Mouse (Mus musculus) heart, embryonic 14.5 days (tissue): ENCODE measurements at regions not wholly inside any gene's neighbourhood (a gene's known extent, or its start where the extent isn't known, plus 50 kb on each side); places are given as distances from the start of the nearest gene placed in this dataset.

Experiments used
- ATAC-seq: fragments of 200-750 bp; cut with Nextera tagmentation; 2 replicates; pipeline ENCODE4 v1.8.0; 2017; ENCODE audit warnings: low read depth, moderate TSS enrichment; ENCODE audit not compliant: insufficient number of reproducible peaks, insufficient read depth, low FRiP score
- H3K27ac ChIP-seq, 2 experiments: fragments of 200-500 bp in 1 of 2; fragments of 300-500 bp in 1 of 2; sonication (generic) in 1 of 2; replicated peaks in 1 of 2; 2 replicates each; pipeline ENCODE4 v1.5.1; 2012 to 2014; ENCODE audit warnings: low read depth in 2 of 2, low read length in 2 of 2, control low read depth in 1 of 2, mild to moderate bottlenecking in 1 of 2, mixed read lengths in 1 of 2; ENCODE audit not compliant: control insufficient read depth in 1 of 2, insufficient read depth in 1 of 2
- H3K27me3 ChIP-seq: fragments of 300-500 bp; sonication (generic); 2 replicates; pipeline ENCODE4 v1.6.1; 2014; ENCODE audit warnings: mild to moderate bottlenecking, low read length, control low read depth; ENCODE audit not compliant: control insufficient read depth, insufficient read depth
- H3K36me3 ChIP-seq: fragments of 300-500 bp; sonication (generic); 2 replicates; pipeline ENCODE4 v1.6.1; 2014; ENCODE audit warnings: mild to moderate bottlenecking, control low read depth, low read length, mixed read lengths; ENCODE audit not compliant: control insufficient read depth, insufficient read depth
- H3K4me1 ChIP-seq, 2 experiments: fragments of 200-500 bp in 1 of 2; fragments of 300-500 bp in 1 of 2; sonication (generic) in 1 of 2; 2 replicates each; pipeline ENCODE4 v1.6.1; 2012 to 2014; ENCODE audit warnings: low read length in 2 of 2, control low read depth in 1 of 2, mixed read lengths in 1 of 2; ENCODE audit not compliant: control insufficient read depth in 2 of 2, insufficient read depth in 2 of 2
- H3K4me2 ChIP-seq: fragments of 300-500 bp; sonication (generic); 2 replicates; pipeline ENCODE4 v1.6.1; 2014; ENCODE audit warnings: mild to moderate bottlenecking, low read length
- H3K4me3 ChIP-seq, 2 experiments: fragments of 200-500 bp in 1 of 2; fragments of 300-500 bp in 1 of 2; sonication (generic) in 1 of 2; 2 replicates each; pipeline ENCODE4 v1.5.1; 2012 to 2014; ENCODE audit warnings: low read length in 2 of 2, mild to moderate bottlenecking in 2 of 2, control low read depth in 1 of 2, low read depth in 1 of 2, moderate library complexity in 1 of 2; ENCODE audit not compliant: control insufficient read depth in 1 of 2, insufficient read depth in 1 of 2
- H3K9ac ChIP-seq: fragments of 300-500 bp; sonication (generic); 2 replicates; pipeline ENCODE4 v1.6.1; 2014; ENCODE audit warnings: mild to moderate bottlenecking, low read length
- H3K9me3 ChIP-seq: fragments of 300-500 bp; sonication (generic); 2 replicates; pipeline ENCODE4 v1.6.1; 2016; ENCODE audit warnings: low read length, control low read depth; ENCODE audit not compliant: control insufficient read depth
- WGBS: fragments of 180-500 bp; shearing (Covaris S2); extraction: QIAGEN DNeasy Blood & Tissue Kit; methylation state at CpG from one replicate; pipeline ENCODE4 v1.1.7; 2014; 5-methylcytosine and 5-hydroxymethylcytosine counted together

- Histone ChIP-seq H3K4me3 (no peak overlapping the region), H3K27me3 (no peaks in the 10 kb centered on the region), H3K4me2 (no peak overlapping the region), H3K9ac (no peak overlapping the region), H3K27ac (no peak overlapping the region), H3K36me3 (no peaks in the 10 kb centered on the region), H3K4me1 (no peaks in the 10 kb centered on the region), H3K9me3 (no peaks in the 10 kb centered on the region)
- ATAC-seq, result no peak
- 55% methylated on average over 5 of the region's 5 CpGs for WGBS
These were observed 439.1 kb upstream of the Mef2c start for GRCm38 (mm10) chr13:83064727-83065126.

- ATAC-seq, result no peak
- Histone ChIP-seq H3K4me1 (no peaks in the 10 kb centered on the region), H3K4me3 (no peak overlapping the region), H3K4me2 (no peak overlapping the region), H3K9ac (no peak overlapping the region), H3K9me3 (no peaks in the 10 kb centered on the region), H3K27me3 (no peaks in the 10 kb centered on the region), H3K36me3 (no peaks in the 10 kb centered on the region), H3K27ac (no peak overlapping the region)
- WGBS, result 88% methylated on average over 3 of the region's 3 CpGs
These were observed 438.6 kb upstream of the Mef2c start for GRCm38 (mm10) chr13:83065201-83065600.

DNA sequence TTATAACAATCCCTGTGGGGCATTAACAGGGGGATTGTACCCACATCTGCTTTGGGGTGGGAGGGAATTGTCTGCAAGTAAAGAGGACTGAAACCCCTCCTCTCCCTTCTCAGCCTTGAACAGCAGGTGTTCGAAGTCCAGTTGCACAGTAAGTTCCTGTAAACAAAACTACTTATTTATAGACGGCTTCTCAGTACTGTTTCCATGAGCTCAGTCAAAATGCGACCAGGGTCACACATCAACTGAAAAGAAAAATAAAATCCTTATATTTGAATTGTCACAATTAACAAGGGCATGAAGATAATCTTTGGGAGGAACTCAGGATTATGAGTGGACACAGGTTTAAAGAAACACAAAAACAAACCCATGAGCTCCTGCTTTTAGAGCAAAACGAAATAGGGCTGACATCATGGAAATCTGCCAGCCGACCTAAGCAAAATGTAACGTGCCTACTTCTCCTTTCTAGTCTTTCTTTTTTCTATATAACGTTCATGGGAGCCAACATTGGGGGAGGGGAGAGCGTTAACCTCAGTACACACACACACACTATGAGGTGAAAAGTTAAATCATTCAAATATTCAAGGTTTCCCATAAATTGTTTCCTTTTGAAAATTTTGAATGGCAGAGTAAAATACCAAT, 437.6 kb upstream of the Mef2c start:
- WGBS, result 72% methylated on average over 8 of the region's 8 CpGs
- no peaks in the 10 kb centered on the region for H3K4me1 ChIP-seq
- no peaks in the 10 kb centered on the region for H3K36me3 ChIP-seq
- H3K4me2 ChIP-seq, result no peak overlapping the region
- no peak overlapping the region for H3K27ac ChIP-seq
- ATAC-seq, result no peak
- H3K9me3 ChIP-seq, result no peaks in the 10 kb centered on the region
- H3K9ac ChIP-seq, result no peak overlapping the region
- H3K27me3 ChIP-seq, result no peaks in the 10 kb centered on the region
- H3K4me3 ChIP-seq, result no peak overlapping the region

GRCm38 (mm10) chr13:83067496-83067895, 436.3 kb upstream of the Mef2c start:
- H3K9me3 ChIP-seq, result no peaks in the 10 kb centered on the region
- no peak overlapping the region for H3K9ac ChIP-seq
- no peaks in the 10 kb centered on the region for H3K36me3 ChIP-seq
- H3K4me3 ChIP-seq, result no peak overlapping the region
- ATAC-seq, result no peak
- no peak overlapping the region for H3K27ac ChIP-seq
- no peaks in the 10 kb centered on the region for H3K4me1 ChIP-seq
- no peaks in the 10 kb centered on the region for H3K27me3 ChIP-seq
- no peak overlapping the region for H3K4me2 ChIP-seq
- 63% methylated on average over 2 of the region's 2 CpGs for WGBS

- Histone ChIP-seq H3K27me3 (no peaks in the 10 kb centered on the region), H3K36me3 (no peaks in the 10 kb centered on the region), H3K4me2 (no peak overlapping the region), H3K9ac (no peak overlapping the region), H3K9me3 (no peaks in the 10 kb centered on the region), H3K4me1 (no peaks in the 10 kb centered on the region), H3K4me3 (no peak overlapping the region), H3K27ac (no peak overlapping the region)
- no peak for ATAC-seq
- WGBS, result 40% methylated on average over 1 of the region's 1 CpGs
These were observed 435.2 kb upstream of the Mef2c start for GRCm38 (mm10) chr13:83068588-83068987.

GRCm38 (mm10) chr13:83069293-83069692, 434.5 kb upstream of the Mef2c start:
- H3K4me3 ChIP-seq, result no peak overlapping the region
- ATAC-seq, result no peak
- no peaks in the 10 kb centered on the region for H3K36me3 ChIP-seq
- H3K27ac ChIP-seq, result no peak overlapping the region
- no peaks in the 10 kb centered on the region for H3K4me1 ChIP-seq
- no peak overlapping the region for H3K4me2 ChIP-seq
- no peak overlapping the region for H3K9ac ChIP-seq
- no peaks in the 10 kb centered on the region for H3K27me3 ChIP-seq
- H3K9me3 ChIP-seq, result no peaks in the 10 kb centered on the region

DNA sequence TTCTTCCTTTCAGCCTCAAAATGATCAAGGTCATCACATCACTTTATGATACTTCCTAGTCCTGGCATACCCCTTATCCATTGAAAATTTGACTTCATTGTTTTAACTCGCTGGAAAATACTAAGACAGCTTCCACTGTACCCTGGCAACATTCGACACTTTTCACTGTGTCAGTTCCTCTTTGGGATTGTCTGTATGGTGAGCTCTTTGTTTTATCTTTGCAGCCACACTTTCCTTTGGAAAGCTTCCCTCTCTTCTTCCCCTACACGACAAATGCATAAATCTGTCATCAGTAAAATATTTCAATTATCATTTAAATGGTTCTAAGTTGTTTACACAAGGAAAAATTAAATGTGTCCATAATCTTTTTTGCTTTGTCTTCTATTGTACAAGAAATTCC, 431.8 kb upstream of the Mef2c start:
- no peak overlapping the region for H3K27ac ChIP-seq
- H3K9ac ChIP-seq, result no peak overlapping the region
- no peak for ATAC-seq
- no peaks in the 10 kb centered on the region for H3K27me3 ChIP-seq
- H3K4me1 ChIP-seq, result 0 out of 4 replicates have a peak, but pooled peaks cover 0 to 3% of the 10 kb centered on the region in 2 experiments
- no peak overlapping the region for H3K4me2 ChIP-seq
- WGBS, result 34% methylated on average over 3 of the region's 3 CpGs
- no peaks in the 10 kb centered on the region for H3K9me3 ChIP-seq
- H3K4me3 ChIP-seq, result no peak overlapping the region
- H3K36me3 ChIP-seq, result no peaks in the 10 kb centered on the region
